Mouse (Mus musculus) bone marrow, adult 2 months (tissue): ENCODE results near the gene Orai3. TPM values are rescaled to one million over a fixed set of nuclear protein-coding genes. Genes with fewer than 3 reads are reported as not detected.

ENCODE experiments used
- H3K27ac ChIP-seq: fragments of 200-500 bp; 2 replicates; pipeline ENCODE4 v1.5.1; 2012; ENCODE audit warnings: low read depth, mild to moderate bottlenecking, control low read depth, inconsistent platforms, low read length; ENCODE audit not compliant: control insufficient read depth, poor library complexity, insufficient read depth
- H3K4me1 ChIP-seq: fragments of 200-500 bp; 2 replicates; pipeline ENCODE4 v1.6.1; 2011; ENCODE audit warnings: low read length; ENCODE audit not compliant: control insufficient read depth, insufficient read depth
- H3K4me3 ChIP-seq: fragments of 200-500 bp; replicated peaks from 2 replicates; pipeline ENCODE3; 2011; ENCODE audit warnings: mild to moderate bottlenecking, low read depth, low read length, control low read depth; ENCODE audit not compliant: control insufficient read depth
- CTCF ChIP-seq: fragments of 200-500 bp; IDR thresholded peaks from 2 replicates; pipeline ENCODE4 v1.5.1; 2011; ENCODE audit warnings: low read length, control low read depth; ENCODE audit not compliant: control insufficient read depth, insufficient read depth
- POLR2A ChIP-seq: fragments of 200-500 bp; IDR thresholded peaks from 2 replicates; pipeline ENCODE4 v1.6.1; 2011; ENCODE audit warnings: low read depth, mild to moderate bottlenecking, control low read depth, low read length, borderline replicate concordance; ENCODE audit not compliant: control insufficient read depth
- WGBS: fragments of 180-500 bp; shearing (Covaris S2); methylation state at CpG from one replicate; pipeline ENCODE4 v1.1.7; 2018; 5-methylcytosine and 5-hydroxymethylcytosine counted together
- polyA plus RNA-seq: library from polyadenylated mRNA; stranded (reverse); fragments of >200 nt; gene quantifications from 2 replicates; pipeline ENCODE4 v1.2.4, GENCODE M21; 2011; ENCODE audit warnings: low replicate concordance; ENCODE audit not compliant: missing spikeins, insufficient read depth, insufficient read length

Gene Orai3
- polyA plus RNA-seq, 1 experiment, result 14.6 TPM

DNA sequence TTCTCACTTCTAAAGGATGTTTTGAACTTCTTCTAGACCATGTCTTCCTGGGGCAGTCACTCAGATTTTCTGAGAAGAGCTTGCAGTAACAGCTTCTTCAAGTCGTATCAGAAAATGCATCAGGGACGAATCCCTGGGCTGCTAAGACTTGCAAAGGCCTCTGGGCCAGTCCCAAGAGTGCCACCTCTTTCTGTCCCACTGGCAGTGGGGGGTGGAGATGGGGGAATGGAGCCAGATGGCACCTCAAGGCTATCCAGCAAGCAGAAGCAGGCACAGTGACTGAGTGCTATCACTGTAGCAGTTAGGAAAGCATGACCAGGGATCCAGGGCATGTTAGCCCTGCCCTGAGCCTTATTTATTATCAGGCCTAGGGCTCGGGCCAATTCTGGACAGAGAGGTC, 42.7 kb downstream of the Orai3 start:
- 71% methylated on average over 3 of the region's 3 CpGs for WGBS
- Histone ChIP-seq H3K4me1 (no peaks in the 10 kb centered on the region; the same call in 1 of the 2 replicates), H3K4me3 (no peak overlapping the region), H3K27ac (no peak overlapping the region)
- no peak for TF ChIP-seq POLR2A
- TF ChIP-seq CTCF, result no peak

DNA sequence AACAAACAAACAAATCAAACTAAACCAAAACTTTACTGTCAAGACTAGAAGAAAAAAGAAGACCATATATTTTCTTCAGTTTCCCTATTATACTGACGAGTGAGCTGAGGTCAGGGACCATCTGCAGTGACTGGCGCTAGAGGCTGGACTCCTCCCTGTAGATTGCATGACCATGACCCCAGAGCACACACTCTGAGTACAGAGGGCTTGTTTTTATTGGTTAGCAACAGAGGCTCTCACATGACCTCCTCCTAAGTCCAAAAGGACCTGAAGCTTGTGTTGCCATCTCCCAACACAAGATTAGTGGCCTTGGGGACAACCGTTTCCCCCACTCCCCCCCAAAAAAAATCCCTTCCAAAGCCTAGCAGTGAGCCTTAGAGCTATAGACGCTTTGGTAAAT, 44.2 kb downstream of the Orai3 start:
- TF ChIP-seq CTCF (no peak), POLR2A (no peak)
- 69% methylated on average over 4 of the region's 4 CpGs for WGBS
- Histone ChIP-seq H3K4me3 (no peak overlapping the region), H3K4me1 (no peaks in the 10 kb centered on the region), H3K27ac (no peak overlapping the region)

DNA sequence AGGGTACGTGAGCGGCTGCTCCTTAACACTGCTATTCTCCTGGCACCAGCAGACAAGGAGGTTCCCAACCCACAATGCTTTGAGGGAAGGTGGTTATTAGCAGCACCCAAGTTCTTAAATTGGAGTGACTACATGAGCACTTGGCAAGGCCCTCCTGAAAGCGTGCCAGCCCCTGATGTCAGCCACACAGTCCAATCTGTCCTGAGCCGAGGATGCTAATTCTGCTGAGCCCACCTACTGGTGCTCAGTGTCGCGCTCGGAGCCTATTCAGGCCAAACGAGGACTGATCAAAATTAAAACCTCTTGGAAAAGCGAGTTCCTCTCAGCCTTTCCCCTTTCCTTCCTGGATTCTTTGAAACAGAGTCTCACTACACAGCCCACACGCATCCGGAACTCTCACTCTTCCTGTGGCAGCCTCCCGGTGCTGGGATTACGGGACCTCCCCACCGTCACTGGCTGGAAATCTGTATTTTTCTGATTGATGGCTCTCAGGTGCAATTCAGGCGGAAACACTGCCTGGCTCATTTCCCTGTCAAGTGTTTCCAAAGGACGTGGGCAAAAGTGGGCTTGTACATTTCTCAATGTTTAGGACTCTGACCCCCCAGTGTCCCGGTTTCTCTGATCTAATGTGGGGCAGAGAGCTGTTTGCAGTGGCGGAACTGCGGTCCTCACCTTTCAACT, 44.8 kb downstream of the Orai3 start:
- TF ChIP-seq POLR2A (no peak), CTCF (no peak)
- H3K27ac ChIP-seq, result no peak overlapping the region
- WGBS, result 83% methylated on average over 19 of the region's 19 CpGs
- H3K4me1 ChIP-seq, result no peaks in the 10 kb centered on the region
- H3K4me3 ChIP-seq, result no peak overlapping the region

DNA sequence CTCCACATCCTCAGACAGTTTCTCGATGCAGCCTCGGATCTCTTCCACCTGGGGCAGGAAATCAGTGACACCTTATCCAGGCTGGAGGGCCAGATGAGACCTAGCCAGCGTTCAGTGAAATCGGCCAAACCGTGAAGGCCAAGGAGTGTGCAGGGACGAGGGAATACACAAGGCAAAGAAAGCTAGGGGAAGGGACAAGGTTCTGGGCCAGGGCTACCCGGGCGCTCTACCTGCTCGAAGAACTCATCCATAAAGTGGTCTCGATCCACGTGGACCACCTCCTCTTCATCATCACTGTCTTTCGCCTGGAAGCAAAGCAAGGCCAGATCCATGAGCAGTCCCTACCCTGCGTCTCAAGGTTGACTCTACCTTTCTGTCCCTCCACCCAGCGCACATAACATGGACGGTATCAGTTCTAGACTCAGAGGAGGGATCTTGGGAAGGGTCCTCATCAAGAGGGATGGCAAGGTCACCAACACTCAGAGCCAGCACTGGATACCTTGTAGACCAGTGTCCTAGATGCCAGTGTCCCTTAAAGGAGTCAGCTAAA, 45.6 kb downstream of the Orai3 start:
- no peak for TF ChIP-seq CTCF
- TF ChIP-seq POLR2A, result no peak
- no peak overlapping the region for H3K27ac ChIP-seq
- no peaks in the 10 kb centered on the region for H3K4me1 ChIP-seq
- 87% methylated on average over 15 of the region's 15 CpGs for WGBS
- H3K4me3 ChIP-seq, result no peak overlapping the region

DNA sequence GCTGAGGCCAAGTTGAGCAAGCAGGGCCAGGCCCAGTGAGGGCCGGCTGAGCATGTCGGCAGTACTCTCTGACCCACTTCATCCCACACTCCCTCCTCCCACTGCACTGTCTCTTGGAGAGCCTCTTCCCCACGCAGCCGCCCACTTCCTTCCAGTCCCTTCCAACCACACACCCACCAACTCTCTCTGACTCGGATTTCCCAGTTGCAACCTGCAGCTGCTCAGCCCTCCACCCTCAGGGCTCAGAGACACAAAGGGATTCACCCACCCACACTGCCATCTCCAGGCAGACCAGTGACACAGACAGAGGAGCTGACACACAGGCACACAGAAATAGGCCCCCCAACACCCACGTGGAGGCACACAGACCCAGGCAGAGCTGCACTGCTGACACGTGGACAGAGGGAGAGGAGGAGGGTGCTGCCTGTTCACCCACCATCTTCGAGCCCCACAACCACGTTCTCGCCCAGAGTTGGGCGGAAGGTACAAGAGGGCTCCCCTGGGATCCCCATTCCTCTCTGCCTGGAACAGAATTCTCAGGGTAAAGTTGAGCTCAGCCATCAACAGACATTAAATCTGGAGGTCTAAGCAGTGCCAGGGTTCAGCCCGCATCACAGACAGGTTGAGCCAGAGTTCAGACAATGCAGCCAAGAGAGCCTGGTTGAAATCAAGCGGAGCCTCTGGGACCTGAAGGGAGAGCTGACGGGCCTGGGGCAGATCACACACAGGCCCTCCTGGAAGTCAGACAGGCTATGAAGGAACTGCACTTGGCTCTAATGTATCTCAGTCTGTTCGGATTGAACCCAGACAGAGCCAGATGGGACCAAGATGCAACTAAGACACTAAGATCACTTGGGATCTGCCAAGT, 46.6 kb downstream of the Orai3 start:
- no peak for TF ChIP-seq POLR2A
- TF ChIP-seq CTCF, result peak; percentile 47; the same call in 1 of the 2 replicates
- no peaks in the 10 kb centered on the region for H3K4me1 ChIP-seq
- 36% methylated on average over 15 of the region's 15 CpGs for WGBS
- no peak overlapping the region for H3K4me3 ChIP-seq
- H3K27ac ChIP-seq, result no peak overlapping the region

DNA sequence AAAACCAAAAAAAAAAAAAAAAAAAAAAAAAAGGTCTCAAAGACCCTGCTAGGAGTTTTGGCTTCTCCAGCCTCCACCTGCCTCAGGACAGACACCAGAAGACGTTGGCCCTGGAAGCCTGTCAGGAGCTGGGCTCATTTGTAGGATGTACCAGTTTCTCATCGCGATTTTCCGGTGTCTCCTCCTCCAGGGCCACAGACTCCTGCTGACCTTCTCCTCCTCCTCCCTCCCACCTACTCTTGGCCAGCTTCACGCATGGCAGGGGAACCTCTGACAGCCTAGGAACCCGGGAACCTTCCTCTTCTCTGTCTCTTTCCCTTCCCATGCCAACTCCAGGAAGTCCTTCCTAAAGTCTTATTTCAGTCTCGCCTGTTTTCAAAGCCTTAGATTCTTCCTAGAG, 47.4 kb downstream of the Orai3 start:
- Histone ChIP-seq H3K4me3 (no peak overlapping the region), H3K27ac (no peak overlapping the region), H3K4me1 (no peaks in the 10 kb centered on the region)
- WGBS, result 79% methylated on average over 7 of the region's 7 CpGs
- TF ChIP-seq POLR2A, result no peak
- TF ChIP-seq CTCF, result no peak

DNA sequence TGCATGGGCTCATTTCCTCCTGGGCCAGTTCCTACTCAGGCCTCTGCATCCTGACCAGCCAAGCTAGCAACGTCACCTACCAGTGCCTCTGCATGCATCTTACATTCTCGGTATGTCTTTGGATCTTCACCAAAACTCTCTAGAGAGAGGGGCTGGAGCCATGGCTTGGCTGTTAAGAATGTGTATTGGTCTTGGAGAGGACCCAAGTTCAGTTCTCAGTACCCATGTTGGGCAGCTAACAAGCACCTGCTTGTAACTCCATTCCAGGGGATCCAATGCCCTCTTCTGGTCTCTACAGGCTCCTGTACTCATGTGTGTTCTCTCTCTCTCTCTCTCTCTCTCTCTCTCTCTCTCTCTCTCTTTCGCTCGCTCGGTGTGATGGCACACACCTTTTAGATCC, 48.2 kb downstream of the Orai3 start:
- no peak overlapping the region for H3K27ac ChIP-seq
- H3K4me3 ChIP-seq, result no peak overlapping the region
- TF ChIP-seq POLR2A, result no peak
- no peak for TF ChIP-seq CTCF
- WGBS, result 73% methylated on average over 5 of the region's 5 CpGs
- no peaks in the 10 kb centered on the region for H3K4me1 ChIP-seq

DNA sequence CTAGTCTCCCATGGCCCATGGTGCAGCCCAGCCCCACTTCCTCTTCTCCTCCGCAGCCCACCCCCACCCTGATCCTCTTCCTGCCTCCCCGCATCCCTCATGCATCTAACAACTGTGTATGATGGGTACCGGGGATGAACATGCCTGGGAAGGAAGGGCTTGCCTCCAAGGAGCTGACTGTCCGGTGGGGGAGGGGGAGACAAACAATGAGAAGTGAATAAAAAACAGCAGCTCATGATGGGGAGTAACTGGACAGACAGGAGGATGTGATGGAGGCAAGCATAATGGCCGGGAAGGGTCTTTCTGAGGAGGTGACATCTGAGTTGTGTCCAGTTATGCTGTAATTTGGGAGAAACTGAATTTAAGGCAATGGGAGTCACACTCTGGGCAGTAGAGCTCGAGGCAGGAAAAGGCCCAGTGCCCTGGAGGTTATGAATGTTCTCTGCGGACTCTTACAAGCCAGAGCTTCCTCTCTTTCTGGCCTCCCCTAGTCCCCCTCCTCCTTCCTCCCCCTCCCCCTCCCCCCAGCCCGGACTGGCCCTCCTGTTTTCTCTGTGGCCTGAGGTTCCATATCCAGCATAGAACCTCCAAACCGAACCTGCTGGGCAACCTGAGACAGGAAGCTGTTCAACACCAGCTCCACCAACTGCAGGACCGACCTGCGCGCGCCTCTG, 51.4 kb downstream of the Orai3 start:
- Histone ChIP-seq H3K4me3 (no peak overlapping the region), H3K4me1 (no peaks in the 10 kb centered on the region), H3K27ac (no peak overlapping the region)
- WGBS, result 19% methylated on average over 13 of the region's 13 CpGs
- TF ChIP-seq CTCF (no peak), POLR2A (no peak)
